Mouse (Mus musculus): ENCODE measurements at regions not wholly inside any gene's neighbourhood (a gene's known extent, or its start where the extent isn't known, plus 50 kb on each side); places are given as distances from the start of the nearest gene placed in this dataset.

DNA sequence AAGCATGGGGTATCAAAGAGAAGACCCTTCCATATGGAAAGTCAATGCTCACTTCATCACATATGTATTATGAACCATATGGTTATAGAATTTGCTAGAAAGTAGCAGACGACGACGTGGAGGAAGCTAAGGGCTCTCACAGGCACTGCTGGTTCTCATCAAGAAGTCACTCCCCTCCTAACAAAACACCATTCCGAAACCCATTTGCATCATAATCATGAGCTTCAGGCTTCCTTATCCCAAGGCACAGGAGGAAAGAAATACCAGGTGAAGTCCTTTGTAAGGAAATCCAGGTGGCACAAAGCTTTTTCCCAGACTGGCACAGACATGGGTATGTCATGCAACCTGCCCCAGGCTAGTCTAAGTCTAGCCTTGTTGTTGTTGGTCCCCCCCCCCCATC, 513.1 kb downstream of the Kctd12 start:
- H3K27me3 ChIP-seq = no peaks in the 10 kb centered on the region
- no peak overlapping the region for H3K27ac ChIP-seq (replicated peaks)
- 43% methylated on average over 4 of the region's 4 CpGs for WGBS
- H3K4me3 ChIP-seq = no peak overlapping the region
- H3K9ac ChIP-seq (replicated peaks) = no peak overlapping the region
- no peaks in the 10 kb centered on the region for H3K36me3 ChIP-seq
- no peak for ATAC-seq (ENCODE audit: low FRiP score, low read depth)
- no peaks in the 10 kb centered on the region for H3K4me1 ChIP-seq
- H3K4me2 ChIP-seq (replicated peaks) = no peak overlapping the region
- no peaks in the 10 kb centered on the region for H3K9me3 ChIP-seq

DNA sequence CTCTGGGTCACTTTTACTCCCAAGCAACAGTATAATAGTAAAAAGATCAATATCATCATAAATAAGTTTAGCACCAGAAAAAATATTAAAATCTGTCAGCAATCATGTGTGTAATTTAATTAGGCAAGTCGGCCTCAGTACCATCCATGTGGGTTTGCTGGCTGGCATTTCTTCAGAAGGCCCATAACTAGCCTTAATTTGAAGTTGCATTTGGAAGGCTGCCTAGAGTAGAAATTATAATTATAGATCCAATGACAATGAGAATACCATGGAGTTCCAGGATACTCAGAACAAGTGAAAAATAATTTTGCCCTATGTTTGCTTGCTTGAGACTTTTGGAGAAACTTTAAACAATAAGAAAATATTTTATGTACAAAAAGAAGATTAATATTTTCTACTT, 521.4 kb downstream of the Kctd12 start:
- no peaks in the 10 kb centered on the region for H3K4me1 ChIP-seq
- no peak overlapping the region for H3K4me2 ChIP-seq (replicated peaks)
- 72% methylated on average over 1 of the region's 1 CpGs for WGBS
- H3K36me3 ChIP-seq = no peaks in the 10 kb centered on the region
- H3K9ac ChIP-seq (replicated peaks) = no peak overlapping the region
- no peak overlapping the region for H3K27ac ChIP-seq (replicated peaks)
- ATAC-seq (ENCODE audit: low FRiP score, low read depth) = no peak
- no peaks in the 10 kb centered on the region for H3K9me3 ChIP-seq
- no peak overlapping the region for H3K4me3 ChIP-seq
- no peaks in the 10 kb centered on the region for H3K27me3 ChIP-seq

DNA sequence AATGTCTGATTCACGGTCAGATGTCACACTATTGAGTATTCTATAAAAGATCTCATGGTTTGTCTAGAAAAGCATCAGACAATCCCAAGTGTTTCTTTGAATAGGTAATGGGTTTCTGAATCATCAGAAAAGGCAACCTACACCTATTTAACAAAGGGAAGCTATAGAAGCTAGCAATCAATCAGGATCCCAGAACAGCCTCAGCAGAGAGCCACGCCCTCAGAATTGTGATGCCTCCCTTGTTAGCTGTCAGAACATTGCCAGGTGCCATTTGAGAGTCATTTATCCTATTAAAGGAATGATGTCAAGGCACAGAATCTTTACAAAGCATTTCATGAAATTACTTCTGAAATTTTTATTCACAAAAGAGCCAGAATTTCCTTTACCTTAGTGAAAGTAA, 542.7 kb downstream of the Kctd12 start:
- Histone ChIP-seq H3K4me3 (no peak overlapping the region), H3K4me1 (no peaks in the 10 kb centered on the region), H3K4me2 (replicated peaks) (no peak overlapping the region), H3K27me3 (no peaks in the 10 kb centered on the region), H3K9ac (replicated peaks) (no peak overlapping the region), H3K36me3 (no peaks in the 10 kb centered on the region), H3K27ac (replicated peaks) (no peak overlapping the region), H3K9me3 (no peaks in the 10 kb centered on the region)
- ATAC-seq (ENCODE audit: low FRiP score, low read depth) = no peak
- WGBS = 71% methylated on average over 2 of the region's 2 CpGs

DNA sequence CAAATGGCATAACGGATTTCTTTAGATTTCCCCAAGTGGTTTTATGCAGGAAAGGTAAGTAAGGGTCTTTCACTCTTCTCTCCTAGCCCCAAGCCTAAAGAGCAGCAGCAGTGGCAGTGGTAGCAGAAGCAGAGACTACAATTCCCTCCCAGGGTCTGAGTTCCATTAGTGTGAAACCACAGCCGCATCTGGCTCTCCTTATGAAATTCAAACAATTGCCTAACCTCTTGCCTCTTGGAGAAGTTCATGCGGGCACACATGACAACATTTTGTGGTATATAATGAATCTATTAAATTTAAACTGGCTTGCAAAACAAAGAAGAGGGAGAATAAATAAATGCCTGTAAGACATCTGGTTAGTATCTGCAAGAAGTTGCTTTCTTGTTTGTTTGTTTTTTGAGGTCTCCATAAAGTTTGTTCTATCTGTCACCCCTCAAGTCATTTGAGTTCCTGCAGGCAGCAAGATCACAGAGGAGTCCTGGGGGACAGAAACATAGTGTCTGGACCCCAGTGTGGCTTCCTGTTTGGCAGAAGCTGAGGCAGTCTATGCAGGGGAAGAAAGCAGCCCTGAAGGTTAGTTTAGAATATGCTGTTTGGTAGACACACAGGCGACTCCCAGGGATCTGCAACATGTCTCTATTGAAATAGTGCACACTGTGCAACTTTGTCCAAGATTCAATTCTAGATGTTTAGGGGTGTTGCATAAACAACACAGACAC, 578.9 kb downstream of the Kctd12 start:
- no peak for ATAC-seq (ENCODE audit: low FRiP score, low read depth)
- Histone ChIP-seq H3K4me2 (replicated peaks) (no peak overlapping the region), H3K4me1 (no peaks in the 10 kb centered on the region), H3K36me3 (no peaks in the 10 kb centered on the region), H3K27me3 (no peaks in the 10 kb centered on the region), H3K4me3 (no peak overlapping the region), H3K9ac (replicated peaks) (no peak overlapping the region), H3K9me3 (no peaks in the 10 kb centered on the region), H3K27ac (replicated peaks) (no peak overlapping the region)
- WGBS = 82% methylated on average over 4 of the region's 4 CpGs

DNA sequence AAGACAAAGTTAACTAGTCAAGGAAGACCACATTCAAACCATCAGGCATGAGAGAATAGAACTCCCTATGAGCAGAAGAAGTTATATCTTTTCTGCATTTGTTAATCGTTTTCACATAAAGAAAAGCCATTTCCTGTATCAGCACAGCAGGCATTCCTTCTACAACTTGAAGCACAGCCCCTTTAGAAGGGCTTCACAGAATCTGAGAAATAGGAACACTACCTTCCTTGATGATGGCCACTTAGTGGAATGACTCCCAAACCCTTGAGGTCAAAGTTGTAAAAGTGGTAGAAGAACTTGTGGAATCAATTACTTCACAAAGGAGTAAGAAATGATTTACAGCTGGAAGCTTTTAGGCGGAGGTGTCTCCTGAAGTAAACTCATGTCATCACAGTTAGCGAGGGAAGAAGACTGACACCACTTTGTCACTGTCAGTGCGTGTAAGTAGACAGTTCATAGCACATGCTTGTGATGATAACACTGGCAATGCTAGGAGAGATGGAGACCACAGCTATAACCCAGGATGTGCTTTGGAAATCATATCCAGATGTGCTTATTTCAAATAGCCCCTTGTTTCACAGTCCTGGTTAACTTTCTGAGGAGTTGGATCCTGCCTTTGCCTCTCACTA, 580.3 kb downstream of the Kctd12 start:
- H3K36me3 ChIP-seq = no peaks in the 10 kb centered on the region
- H3K27me3 ChIP-seq = no peaks in the 10 kb centered on the region
- no peak overlapping the region for H3K9ac ChIP-seq (replicated peaks)
- no peak overlapping the region for H3K27ac ChIP-seq (replicated peaks)
- ATAC-seq (ENCODE audit: low FRiP score, low read depth) = no peak
- no peaks in the 10 kb centered on the region for H3K4me1 ChIP-seq
- WGBS = 79% methylated on average over 4 of the region's 4 CpGs
- H3K4me3 ChIP-seq = no peak overlapping the region
- H3K4me2 ChIP-seq (replicated peaks) = no peak overlapping the region
- H3K9me3 ChIP-seq = no peaks in the 10 kb centered on the region

DNA sequence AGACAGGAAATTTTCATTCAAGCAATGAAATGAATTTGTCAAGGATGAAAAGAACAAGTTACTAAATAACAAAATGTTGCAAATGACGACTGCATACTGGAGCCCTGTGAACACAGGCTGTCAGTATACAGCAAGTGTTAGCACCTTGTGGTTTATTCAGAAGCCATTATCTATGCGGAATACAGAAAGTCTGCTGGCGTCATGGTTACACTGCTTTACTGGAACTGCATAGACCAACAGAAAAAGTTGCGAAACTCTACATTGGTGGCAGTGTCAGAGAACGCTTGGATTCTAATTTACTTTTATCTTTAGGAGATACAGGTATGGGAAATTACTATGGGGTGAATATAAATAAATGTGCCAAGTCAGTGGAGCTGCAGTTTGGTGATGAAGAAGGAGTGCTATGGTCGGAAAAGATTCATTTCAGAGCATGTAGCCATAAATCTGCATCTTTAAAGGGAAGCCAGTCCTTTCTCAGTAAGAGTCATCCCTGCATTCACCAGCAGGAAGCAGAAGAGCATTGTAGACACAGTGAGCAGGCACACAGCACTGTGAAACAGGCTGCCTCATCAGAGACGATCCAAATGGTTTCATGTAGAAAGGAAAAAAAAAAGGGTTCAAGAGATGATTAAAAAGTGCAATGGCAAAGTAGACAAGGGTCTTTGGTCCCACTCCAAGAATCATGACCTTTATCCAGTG, 586.3 kb downstream of the Kctd12 start:
- Histone ChIP-seq H3K4me3 (no peak overlapping the region), H3K27ac (replicated peaks) (no peak overlapping the region), H3K27me3 (no peaks in the 10 kb centered on the region), H3K9me3 (no peaks in the 10 kb centered on the region), H3K4me2 (replicated peaks) (no peak overlapping the region), H3K36me3 (no peaks in the 10 kb centered on the region), H3K4me1 (no peaks in the 10 kb centered on the region), H3K9ac (replicated peaks) (no peak overlapping the region)
- WGBS = 88% methylated on average over 7 of the region's 7 CpGs
- ATAC-seq (ENCODE audit: low FRiP score, low read depth) = no peak

DNA sequence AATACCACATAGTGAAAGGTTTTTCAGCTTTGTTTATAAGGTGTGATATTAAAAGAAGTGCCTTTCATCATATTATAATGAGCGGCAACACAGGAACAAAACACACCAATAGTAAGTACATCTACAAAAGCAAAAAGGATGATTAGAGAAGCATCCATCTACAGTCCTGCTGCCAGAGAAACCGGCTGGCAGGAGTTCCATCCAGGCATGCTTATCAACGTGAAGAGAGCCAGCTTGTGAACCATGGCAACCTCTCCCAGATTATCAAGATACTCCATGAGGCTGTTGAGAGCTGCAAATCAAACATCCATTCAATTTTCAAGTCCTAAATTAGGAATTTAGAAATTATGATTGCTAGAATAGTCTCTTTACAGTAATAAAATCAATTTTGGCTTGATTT, 590.1 kb downstream of the Kctd12 start:
- Histone ChIP-seq H3K4me2 (replicated peaks) (no peak overlapping the region), H3K9me3 (no peaks in the 10 kb centered on the region), H3K9ac (replicated peaks) (no peak overlapping the region), H3K27me3 (no peaks in the 10 kb centered on the region), H3K36me3 (no peaks in the 10 kb centered on the region), H3K4me3 (no peak overlapping the region), H3K27ac (replicated peaks) (no peak overlapping the region), H3K4me1 (no peaks in the 10 kb centered on the region)
- ATAC-seq (ENCODE audit: low FRiP score, low read depth) = no peak
- 72% methylated on average over 3 of the region's 3 CpGs for WGBS

DNA sequence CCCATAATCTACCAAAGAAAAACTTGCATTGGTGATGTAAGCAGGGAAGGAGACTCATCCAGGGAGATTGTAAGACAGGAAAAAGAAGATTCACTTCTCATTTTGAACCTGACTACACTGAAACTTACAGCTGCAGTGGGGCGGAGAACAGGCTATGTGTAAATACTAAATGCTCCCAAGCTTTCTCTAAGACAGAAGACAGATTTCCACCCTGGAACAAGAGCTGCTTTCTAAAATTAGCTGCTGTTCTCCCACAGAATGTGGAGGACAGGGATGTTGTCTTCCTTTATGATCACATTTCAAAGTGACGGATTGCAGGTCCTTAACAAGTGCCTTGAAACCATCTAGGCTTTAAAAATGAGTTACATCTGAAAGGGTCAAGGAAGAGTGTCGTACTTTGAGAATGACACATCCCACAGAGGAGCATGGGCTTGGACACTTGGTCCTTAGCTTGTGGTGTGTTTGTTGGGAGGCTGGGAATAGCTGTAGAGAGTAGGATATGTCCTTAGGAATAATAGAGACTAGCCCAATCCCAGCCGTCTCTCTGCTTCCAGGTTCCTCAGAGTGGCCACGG, 609.4 kb downstream of the Kctd12 start:
- no peaks in the 10 kb centered on the region for H3K27me3 ChIP-seq
- no peak overlapping the region for H3K27ac ChIP-seq (replicated peaks)
- WGBS = 94% methylated on average over 5 of the region's 5 CpGs
- no peaks in the 10 kb centered on the region for H3K36me3 ChIP-seq
- no peaks in the 10 kb centered on the region for H3K9me3 ChIP-seq
- H3K9ac ChIP-seq (replicated peaks) = no peak overlapping the region
- no peaks in the 10 kb centered on the region for H3K4me1 ChIP-seq
- H3K4me2 ChIP-seq (replicated peaks) = no peak overlapping the region
- H3K4me3 ChIP-seq = no peak overlapping the region
- ATAC-seq (ENCODE audit: low FRiP score, low read depth) = no peak

DNA sequence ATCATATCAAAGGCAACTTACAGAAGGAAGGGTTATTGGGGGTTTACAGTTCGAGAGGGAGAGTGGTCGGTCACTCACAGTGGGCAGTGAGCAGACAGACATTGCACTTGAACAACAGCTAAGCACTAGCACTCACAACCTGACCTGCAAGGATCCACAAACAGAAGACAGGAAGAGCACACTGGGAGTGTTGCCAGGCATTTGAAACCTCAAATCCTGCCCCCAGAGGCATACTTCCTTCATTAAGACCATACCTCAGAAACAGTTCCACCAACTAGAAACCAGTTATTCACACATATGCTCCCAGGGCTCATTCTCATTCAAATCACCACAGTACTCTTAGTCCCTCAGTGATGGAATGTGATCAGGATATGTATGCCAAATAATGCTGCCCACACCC, 620.8 kb downstream of the Kctd12 start:
- Histone ChIP-seq H3K27ac (replicated peaks) (no peak overlapping the region), H3K4me3 (no peak overlapping the region), H3K9ac (replicated peaks) (no peak overlapping the region), H3K4me2 (replicated peaks) (no peak overlapping the region), H3K27me3 (no peaks in the 10 kb centered on the region), H3K4me1 (no peaks in the 10 kb centered on the region), H3K36me3 (no peaks in the 10 kb centered on the region), H3K9me3 (no peaks in the 10 kb centered on the region)
- 86% methylated on average over 2 of the region's 2 CpGs for WGBS
- ATAC-seq (ENCODE audit: low FRiP score, low read depth) = no peak

DNA sequence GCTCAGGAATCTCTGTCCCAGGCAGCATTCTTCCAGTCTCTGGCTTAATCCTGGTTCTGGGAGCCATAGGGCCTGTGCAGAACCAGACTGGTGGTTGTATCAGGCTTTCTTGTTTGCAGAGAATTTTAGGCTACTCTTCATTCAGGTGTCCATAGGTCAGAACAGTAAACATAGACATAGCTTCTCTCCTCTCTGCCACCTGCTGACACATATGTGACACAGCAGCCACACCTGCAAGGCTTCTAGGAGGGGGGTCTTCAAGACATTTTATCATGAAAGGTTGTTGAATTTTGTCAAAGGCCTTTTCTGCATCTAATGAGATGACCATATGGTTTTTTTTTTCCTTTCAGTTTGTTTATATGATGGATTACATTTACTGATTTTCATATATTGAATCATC, 599.7 kb downstream of the Lmo7 start:
- no peak overlapping the region for H3K4me3 ChIP-seq
- H3K9me3 ChIP-seq = no peaks in the 10 kb centered on the region
- no peak overlapping the region for H3K4me2 ChIP-seq (replicated peaks)
- no peaks in the 10 kb centered on the region for H3K36me3 ChIP-seq
- no peaks in the 10 kb centered on the region for H3K27me3 ChIP-seq
- H3K9ac ChIP-seq (replicated peaks) = no peak overlapping the region
- no peak for ATAC-seq (ENCODE audit: low FRiP score, low read depth)
- no peaks in the 10 kb centered on the region for H3K4me1 ChIP-seq
- no peak overlapping the region for H3K27ac ChIP-seq (replicated peaks)

DNA sequence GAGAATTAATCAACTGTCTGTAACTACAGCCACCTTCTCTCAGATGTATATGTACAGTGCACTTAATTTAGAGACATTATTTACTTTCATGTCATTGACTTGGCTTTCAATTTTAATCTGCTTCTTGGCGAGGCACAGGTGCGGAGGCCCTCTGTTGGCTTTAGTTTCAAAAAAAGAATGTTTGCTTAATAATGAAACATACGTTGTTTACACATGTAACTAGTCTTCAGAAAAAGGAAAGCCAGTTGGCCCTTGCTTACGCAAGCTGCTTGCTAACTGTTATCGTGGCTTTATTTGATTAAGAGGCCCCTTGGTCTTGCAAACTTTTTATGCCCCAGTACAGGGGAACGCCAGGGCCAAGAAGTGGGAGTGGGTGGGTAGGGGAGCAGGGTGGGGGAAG, 576.6 kb downstream of the Lmo7 start:
- H3K27ac ChIP-seq (replicated peaks) = no peak overlapping the region
- H3K4me1 ChIP-seq = no peaks in the 10 kb centered on the region
- H3K36me3 ChIP-seq = no peaks in the 10 kb centered on the region
- no peaks in the 10 kb centered on the region for H3K27me3 ChIP-seq
- no peak overlapping the region for H3K4me2 ChIP-seq (replicated peaks)
- ATAC-seq (ENCODE audit: low FRiP score, low read depth) = no peak
- H3K9me3 ChIP-seq = no peaks in the 10 kb centered on the region
- 85% methylated on average over 6 of the region's 6 CpGs for WGBS
- no peak overlapping the region for H3K9ac ChIP-seq (replicated peaks)
- no peak overlapping the region for H3K4me3 ChIP-seq

DNA sequence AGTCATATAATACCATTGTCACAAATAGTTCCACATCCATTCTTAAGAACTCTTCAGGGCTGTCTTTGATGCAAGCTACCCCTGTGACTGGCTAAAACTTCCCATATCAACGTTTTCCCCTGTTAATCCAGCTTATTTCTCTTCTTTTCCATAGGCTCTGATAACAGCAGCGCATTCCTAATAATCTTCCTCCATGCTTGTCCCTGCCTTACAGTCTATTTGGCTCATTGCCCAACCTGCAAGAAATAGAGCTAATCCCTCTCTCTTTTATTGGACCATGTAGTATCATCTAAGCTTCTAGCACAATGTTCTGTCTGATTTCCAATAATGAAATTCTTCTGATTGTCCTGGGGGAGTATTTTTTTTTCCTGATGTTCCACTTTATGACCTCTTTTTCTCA, 573.1 kb downstream of the Lmo7 start:
- Histone ChIP-seq H3K36me3 (no peaks in the 10 kb centered on the region), H3K9ac (replicated peaks) (no peak overlapping the region), H3K4me1 (no peaks in the 10 kb centered on the region), H3K4me2 (replicated peaks) (no peak overlapping the region), H3K9me3 (no peaks in the 10 kb centered on the region), H3K4me3 (no peak overlapping the region), H3K27me3 (no peaks in the 10 kb centered on the region), H3K27ac (replicated peaks) (no peak overlapping the region)
- WGBS = 61% methylated on average over 2 of the region's 2 CpGs
- no peak for ATAC-seq (ENCODE audit: low FRiP score, low read depth)
